Mouse (Mus musculus) forebrain, embryonic 12.5 days (tissue): ENCODE measurements at regions not wholly inside any gene's neighbourhood (a gene's known extent, or its start where the extent isn't known, plus 50 kb on each side); places are given as distances from the start of the nearest gene placed in this dataset.
A peak's percentile ranks its signal among the peaks of the same experiment; 100 is the strongest.

Source experiments
- ATAC-seq: fragments of 200-750 bp; cut with Nextera tagmentation; 2 replicates; pipeline ENCODE4 v1.8.0; 2017; ENCODE audit warnings: moderate TSS enrichment; ENCODE audit not compliant: low FRiP score
- H3K27ac ChIP-seq: fragments of 300-500 bp; sonication (generic); 2 replicates; pipeline ENCODE4 v1.5.1; 2016; ENCODE audit warnings: mild to moderate bottlenecking
- H3K27me3 ChIP-seq: fragments of 300-500 bp; sonication (generic); 2 replicates; pipeline ENCODE4 v1.6.1; 2016; ENCODE audit warnings: mild to moderate bottlenecking
- H3K36me3 ChIP-seq: fragments of 300-500 bp; sonication (generic); replicated peaks from 2 replicates; pipeline ENCODE4 v1.6.1; 2016; ENCODE audit warnings: mild to moderate bottlenecking
- H3K4me1 ChIP-seq: fragments of 300-500 bp; sonication (generic); 2 replicates; pipeline ENCODE4 v1.6.1; 2016
- H3K4me2 ChIP-seq: fragments of 300-500 bp; sonication (generic); 2 replicates; pipeline ENCODE4 v1.6.1; 2016; ENCODE audit warnings: mild to moderate bottlenecking, moderate library complexity
- H3K4me3 ChIP-seq: fragments of 300-500 bp; sonication (generic); replicated peaks from 2 replicates; pipeline ENCODE4 v1.5.1; 2016; ENCODE audit warnings: mild to moderate bottlenecking
- H3K9ac ChIP-seq: fragments of 300-500 bp; sonication (generic); 2 replicates; pipeline ENCODE4 v1.6.1; 2016; ENCODE audit warnings: mild to moderate bottlenecking
- H3K9me3 ChIP-seq: fragments of 300-500 bp; sonication (generic); 2 replicates; pipeline ENCODE4 v1.6.1; 2016
- WGBS: fragments of 180-500 bp; shearing (Covaris S2); methylation state at CpG from one replicate; pipeline ENCODE4 v1.1.7; 2016; 5-methylcytosine and 5-hydroxymethylcytosine counted together

GRCm38 (mm10) chr19:15510395-15510794 is 436.7 kb downstream of the Psat1 start:
- no peak overlapping the region for H3K9ac ChIP-seq
- no peak overlapping the region for H3K4me2 ChIP-seq
- H3K27me3 ChIP-seq, result peaks cover 13% of the 10 kb centered on the region
- no peaks in the 10 kb centered on the region for H3K36me3 ChIP-seq
- 91% methylated on average over 1 of the region's 1 CpGs for WGBS
- no peaks in the 10 kb centered on the region for H3K4me1 ChIP-seq
- H3K4me3 ChIP-seq, result no peak overlapping the region
- no peak for ATAC-seq
- no peak overlapping the region for H3K27ac ChIP-seq
- no peaks in the 10 kb centered on the region for H3K9me3 ChIP-seq

- H3K4me2 ChIP-seq, result no peak overlapping the region
- no peak overlapping the region for H3K4me3 ChIP-seq
- H3K27ac ChIP-seq, result no peak overlapping the region
- peaks cover 13% of the 10 kb centered on the region; the same call in 1 of the 2 replicates for H3K4me1 ChIP-seq
- H3K9me3 ChIP-seq, result no peaks in the 10 kb centered on the region
- H3K27me3 ChIP-seq, result peaks cover 47% of the 10 kb centered on the region
- H3K9ac ChIP-seq, result no peak overlapping the region
- H3K36me3 ChIP-seq, result no peaks in the 10 kb centered on the region
- 35% methylated on average over 1 of the region's 1 CpGs for WGBS
- peak; percentile 55 for ATAC-seq
Observed at GRCm38 (mm10) chr19:15502985-15503354, 444.2 kb downstream of the Psat1 start.

GRCm38 (mm10) chr19:15502315-15502984 is 444.7 kb downstream of the Psat1 start:
- ATAC-seq, result peak; percentile 87
- H3K4me1 ChIP-seq, result peaks cover 13% of the 10 kb centered on the region; the same call in 1 of the 2 replicates
- H3K36me3 ChIP-seq, result no peaks in the 10 kb centered on the region
- no peaks in the 10 kb centered on the region for H3K9me3 ChIP-seq
- H3K4me3 ChIP-seq, result no peak overlapping the region
- H3K4me2 ChIP-seq, result no peak overlapping the region
- 19% methylated on average over 9 of the region's 9 CpGs for WGBS
- H3K27me3 ChIP-seq, result peaks cover 47% of the 10 kb centered on the region
- no peak overlapping the region for H3K27ac ChIP-seq
- no peak overlapping the region for H3K9ac ChIP-seq

- Histone ChIP-seq H3K27me3 (peaks cover 24% of the 10 kb centered on the region), H3K27ac (no peak overlapping the region), H3K36me3 (no peaks in the 10 kb centered on the region), H3K4me2 (no peak overlapping the region), H3K4me3 (no peak overlapping the region), H3K4me1 (no peaks in the 10 kb centered on the region), H3K9me3 (no peaks in the 10 kb centered on the region), H3K9ac (no peak overlapping the region)
- no peak for ATAC-seq
- WGBS, result 81% methylated on average over 1 of the region's 1 CpGs
Observed at GRCm38 (mm10) chr19:15495532-15495931, 451.6 kb downstream of the Psat1 start.

GRCm38 (mm10) chr19:15487576-15487975 is 459.6 kb downstream of the Psat1 start:
- Histone ChIP-seq H3K9me3 (no peaks in the 10 kb centered on the region), H3K9ac (no peak overlapping the region), H3K4me2 (no peak overlapping the region), H3K27ac (no peak overlapping the region), H3K27me3 (peaks cover 11% of the 10 kb centered on the region; the same call in 1 of the 2 replicates), H3K4me3 (no peak overlapping the region), H3K4me1 (no peaks in the 10 kb centered on the region), H3K36me3 (no peaks in the 10 kb centered on the region)
- 95% methylated on average over 5 of the region's 5 CpGs for WGBS
- no peak for ATAC-seq

GRCm38 (mm10) chr19:15481605-15482004 is 465.5 kb downstream of the Psat1 start:
- Histone ChIP-seq H3K27me3 (peaks cover 6% of the 10 kb centered on the region; the same call in 1 of the 2 replicates), H3K9me3 (no peaks in the 10 kb centered on the region), H3K4me2 (no peak overlapping the region), H3K4me3 (no peak overlapping the region), H3K9ac (no peak overlapping the region), H3K27ac (no peak overlapping the region), H3K36me3 (no peaks in the 10 kb centered on the region), H3K4me1 (0 out of 2 replicates have a peak, but pooled peaks cover 3% of the 10 kb centered on the region)
- 16% methylated on average over 8 of the region's 8 CpGs for WGBS
- no peak for ATAC-seq

- no peak overlapping the region for H3K4me3 ChIP-seq
- no peak overlapping the region for H3K9ac ChIP-seq
- no peaks in the 10 kb centered on the region for H3K9me3 ChIP-seq
- no peaks in the 10 kb centered on the region for H3K4me1 ChIP-seq
- WGBS, result 78% methylated on average over 10 of the region's 10 CpGs
- no peak overlapping the region for H3K4me2 ChIP-seq
- ATAC-seq, result no peak
- peaks cover 8% of the 10 kb centered on the region; the same call in 1 of the 2 replicates for H3K27me3 ChIP-seq
- no peak overlapping the region for H3K27ac ChIP-seq
- no peaks in the 10 kb centered on the region for H3K36me3 ChIP-seq
Observed at GRCm38 (mm10) chr19:15469541-15469940, 477.6 kb downstream of the Psat1 start.

- no peak overlapping the region for H3K9ac ChIP-seq
- no peak for ATAC-seq
- 92% methylated on average over 8 of the region's 8 CpGs for WGBS
- no peaks in the 10 kb centered on the region for H3K36me3 ChIP-seq
- H3K27me3 ChIP-seq, result peaks cover 8% of the 10 kb centered on the region; the same call in 1 of the 2 replicates
- no peak overlapping the region for H3K27ac ChIP-seq
- H3K9me3 ChIP-seq, result no peaks in the 10 kb centered on the region
- H3K4me1 ChIP-seq, result no peaks in the 10 kb centered on the region
- no peak overlapping the region for H3K4me2 ChIP-seq
- no peak overlapping the region for H3K4me3 ChIP-seq
Observed at GRCm38 (mm10) chr19:15466713-15467112, 480.4 kb downstream of the Psat1 start.

- Histone ChIP-seq H3K9me3 (no peaks in the 10 kb centered on the region), H3K9ac (no peak overlapping the region), H3K4me3 (no peak overlapping the region), H3K4me2 (no peak overlapping the region), H3K27me3 (peaks cover 8% of the 10 kb centered on the region; the same call in 1 of the 2 replicates), H3K4me1 (no peaks in the 10 kb centered on the region), H3K27ac (no peak overlapping the region), H3K36me3 (no peaks in the 10 kb centered on the region)
- WGBS, result 41% methylated on average over 9 of the region's 9 CpGs
- ATAC-seq, result peak; percentile 58; the same call in 1 of the 2 replicates
Observed at GRCm38 (mm10) chr19:15465063-15465760, 481.9 kb downstream of the Psat1 start.

GRCm38 (mm10) chr19:15457793-15458192 is 489.3 kb downstream of the Psat1 start:
- WGBS, result 37% methylated on average over 4 of the region's 4 CpGs
- H3K4me1 ChIP-seq, result no peaks in the 10 kb centered on the region
- H3K27ac ChIP-seq, result no peak overlapping the region
- no peak for ATAC-seq
- no peak overlapping the region for H3K4me2 ChIP-seq
- no peaks in the 10 kb centered on the region for H3K27me3 ChIP-seq
- H3K36me3 ChIP-seq, result no peaks in the 10 kb centered on the region
- no peak overlapping the region for H3K9ac ChIP-seq
- H3K9me3 ChIP-seq, result no peaks in the 10 kb centered on the region
- H3K4me3 ChIP-seq, result no peak overlapping the region

- ATAC-seq, result no peak
Observed at GRCm38 (mm10) chr19:15456943-15457735, 490.0 kb downstream of the Psat1 start.

GRCm38 (mm10) chr19:15448989-15449388 is 498.1 kb downstream of the Psat1 start:
- Histone ChIP-seq H3K4me3 (no peak overlapping the region), H3K4me1 (no peaks in the 10 kb centered on the region), H3K36me3 (no peaks in the 10 kb centered on the region), H3K9me3 (no peaks in the 10 kb centered on the region), H3K9ac (no peak overlapping the region), H3K4me2 (no peak overlapping the region), H3K27me3 (no peaks in the 10 kb centered on the region), H3K27ac (no peak overlapping the region)
- WGBS, result 64% methylated on average over 5 of the region's 5 CpGs
- ATAC-seq, result no peak

More at GRCm38 (mm10) chr19:15456943-15457735, 490.0 kb downstream of the Psat1 start:
- no peak overlapping the region for H3K4me2 ChIP-seq
- H3K27ac ChIP-seq, result no peak overlapping the region
- no peaks in the 10 kb centered on the region for H3K36me3 ChIP-seq
- H3K9me3 ChIP-seq, result no peaks in the 10 kb centered on the region
- no peak overlapping the region for H3K4me3 ChIP-seq
- H3K27me3 ChIP-seq, result no peaks in the 10 kb centered on the region
- H3K9ac ChIP-seq, result no peak overlapping the region
- no peaks in the 10 kb centered on the region for H3K4me1 ChIP-seq
- WGBS, result 65% methylated on average over 9 of the region's 9 CpGs
